Mouse (Mus musculus): ENCODE results near the gene Gm9833.

The Gm9833 gene

GRCm38 (mm10) chr3:10099756-10100155, 11.8 kb downstream of the Gm9833 start:
- no peak for TF ChIP-seq GATA4 (IDR thresholded peaks at IDR 0.05; ENCODE audit: insufficient replicate concordance, low read length)

- TF ChIP-seq GATA4 (IDR thresholded peaks at IDR 0.05; ENCODE audit: insufficient replicate concordance, low read length): no peak
Observed at GRCm38 (mm10) chr3:10111570-10111969, 23.7 kb downstream of the Gm9833 start.

GRCm38 (mm10) chr3:10112196-10112595, 24.3 kb downstream of the Gm9833 start:
- no peak for TF ChIP-seq GATA4 (IDR thresholded peaks at IDR 0.05; ENCODE audit: insufficient replicate concordance, low read length)

- no peak for TF ChIP-seq GATA4 (IDR thresholded peaks at IDR 0.05; ENCODE audit: insufficient replicate concordance, low read length)
Observed at GRCm38 (mm10) chr3:10112660-10113059, 24.8 kb downstream of the Gm9833 start.

- TF ChIP-seq GATA4 (IDR thresholded peaks at IDR 0.05; ENCODE audit: insufficient replicate concordance, low read length): no peak
Observed at GRCm38 (mm10) chr3:10116531-10116930, 28.6 kb downstream of the Gm9833 start.

GRCm38 (mm10) chr3:10121232-10121631, 33.3 kb downstream of the Gm9833 start:
- TF ChIP-seq GATA4 (IDR thresholded peaks at IDR 0.05; ENCODE audit: insufficient replicate concordance, low read length): no peak

- no peak for TF ChIP-seq GATA4 (IDR thresholded peaks at IDR 0.05; ENCODE audit: insufficient replicate concordance, low read length)
Observed at GRCm38 (mm10) chr3:10121956-10122739, 34.2 kb downstream of the Gm9833 start.

GRCm38 (mm10) chr3:10123615-10124014, 35.7 kb downstream of the Gm9833 start:
- no peak; the same call in 1 of the 2 replicates for TF ChIP-seq GATA4 (IDR thresholded peaks at IDR 0.05; ENCODE audit: insufficient replicate concordance, low read length)

- TF ChIP-seq GATA4 (IDR thresholded peaks at IDR 0.05; ENCODE audit: insufficient replicate concordance, low read length): no peak
Observed at GRCm38 (mm10) chr3:10124071-10124470, 36.2 kb downstream of the Gm9833 start.

- no peak for TF ChIP-seq GATA4 (IDR thresholded peaks at IDR 0.05; ENCODE audit: insufficient replicate concordance, low read length)
Observed at GRCm38 (mm10) chr3:10125301-10125700, 37.4 kb downstream of the Gm9833 start.

- no peak for TF ChIP-seq GATA4 (IDR thresholded peaks at IDR 0.05; ENCODE audit: insufficient replicate concordance, low read length)
Observed at GRCm38 (mm10) chr3:10126036-10126435, 38.1 kb downstream of the Gm9833 start.

GRCm38 (mm10) chr3:10126502-10126901, 38.6 kb downstream of the Gm9833 start:
- TF ChIP-seq GATA4 (IDR thresholded peaks at IDR 0.05; ENCODE audit: insufficient replicate concordance, low read length): no peak

- no peak for TF ChIP-seq GATA4 (IDR thresholded peaks at IDR 0.05; ENCODE audit: insufficient replicate concordance, low read length)
Observed at GRCm38 (mm10) chr3:10126952-10127351, 39.0 kb downstream of the Gm9833 start.

- no peak for TF ChIP-seq GATA4 (IDR thresholded peaks at IDR 0.05; ENCODE audit: insufficient replicate concordance, low read length)
Observed at GRCm38 (mm10) chr3:10127505-10127904, 39.6 kb downstream of the Gm9833 start.

Data from liver, adult (tissue).